Mouse (Mus musculus): Measurements from ENCODE around the gene Mdm2. TPM values are rescaled to one million over a fixed set of nuclear protein-coding genes. Genes with fewer than 3 reads are reported as not detected.
"Not testable (repeated sequence)": the region's sequence is repeated elsewhere in the genome, so short reads cannot be mapped to it uniquely, and the experiment has no call there.

Mdm2 gene
- polyA plus RNA-seq, 1 experiment from 2014 or later: 57.9 TPM

DNA sequence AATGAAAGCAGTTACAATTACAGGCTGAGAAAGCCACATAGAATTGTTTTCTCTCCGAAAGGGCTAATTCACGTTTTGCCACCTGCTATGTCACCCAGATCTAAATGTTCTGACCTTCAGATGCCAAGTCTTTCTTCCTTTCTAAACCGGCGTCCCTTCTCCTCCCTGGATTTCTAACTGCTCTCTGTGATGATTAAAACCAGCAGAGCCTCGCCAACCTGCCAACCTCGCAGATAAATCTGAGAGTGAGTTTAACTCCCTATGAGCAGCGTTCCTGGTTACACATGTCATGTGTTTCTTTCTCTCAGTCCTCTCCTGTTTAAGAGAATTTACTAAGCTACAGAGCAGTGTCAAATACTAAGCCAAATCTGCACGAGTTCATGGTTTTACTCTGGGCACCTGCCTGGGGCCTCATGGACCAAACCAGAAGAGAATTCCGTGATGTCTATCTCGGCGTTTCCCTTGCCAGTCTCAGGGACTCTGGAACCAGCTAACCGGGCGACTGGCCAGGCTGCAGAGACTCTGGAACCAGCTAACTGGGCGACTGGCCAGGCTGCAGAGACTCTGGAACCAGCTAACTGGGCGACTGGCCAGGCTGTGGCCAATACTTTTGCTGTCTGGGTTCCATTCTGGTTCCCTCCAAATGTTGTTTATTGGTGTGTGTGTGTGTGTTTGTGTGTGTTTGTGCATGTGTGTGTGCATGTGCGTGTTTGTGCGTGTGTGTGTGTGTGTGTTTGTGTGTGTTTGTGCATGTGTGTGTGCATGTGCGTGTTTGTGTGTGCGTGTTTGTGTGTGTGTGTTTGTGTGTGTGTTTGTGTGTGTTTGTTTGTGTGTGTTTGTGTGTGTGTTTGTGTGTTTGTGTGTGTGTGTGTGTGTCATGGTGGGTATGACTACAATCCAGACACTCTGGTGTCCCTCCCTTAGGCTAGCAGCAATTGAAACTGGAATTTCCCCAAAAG lies 7.9 kb upstream of the Mdm2 start:
- Histone ChIP-seq H3K27me3 (ENCODE audit: control insufficient read depth, insufficient read depth, low read length) (no peaks in the 10 kb centered on the region), H3K36me3 (ENCODE audit: control insufficient read depth, insufficient read depth, low read length) (no peaks in the 10 kb centered on the region), H3K4me2 (ENCODE audit: low read depth, low read length) (no peak overlapping the region), H3K4me1 (ENCODE audit: control insufficient read depth, insufficient read depth, low read length) (no peaks in the 10 kb centered on the region), H3K9me3 (ENCODE audit: control insufficient read depth, low read length) (no peaks in the 10 kb centered on the region), H3K9ac (replicated peaks; ENCODE audit: low read depth, low read length) (no peak overlapping the region), H3K4me3 (ENCODE audit: low read depth, low read length) (no peak overlapping the region), H3K27ac (ENCODE audit: low read depth, low read length) (no peak overlapping the region)
- no peak for ATAC-seq (ENCODE audit: low read depth)
- 66% methylated on average over 19 of the region's 19 CpGs for WGBS

DNA sequence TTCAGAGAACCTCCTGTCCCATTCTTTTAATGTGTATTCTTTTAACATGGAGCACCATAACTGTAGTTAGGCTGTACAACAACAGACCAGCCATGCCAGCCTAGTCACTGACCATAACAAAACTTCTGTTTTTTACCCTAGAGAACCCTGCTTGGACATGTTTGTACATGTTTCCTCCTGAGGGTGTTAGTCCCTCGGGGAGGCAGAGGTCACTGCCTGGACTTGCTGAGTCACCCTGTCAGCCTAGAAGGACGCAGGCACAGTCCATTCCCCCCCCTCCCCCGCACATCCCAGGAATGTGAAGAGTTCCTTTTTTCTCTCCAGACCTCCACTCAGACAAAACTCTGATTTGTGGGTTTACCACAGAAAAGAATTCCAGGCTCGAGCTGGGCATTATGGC lies 7.0 kb upstream of the Mdm2 start:
- no peaks in the 10 kb centered on the region for H3K4me1 ChIP-seq (ENCODE audit: control insufficient read depth, insufficient read depth, low read length)
- no peak overlapping the region for H3K4me3 ChIP-seq (ENCODE audit: low read depth, low read length)
- no peak overlapping the region for H3K9ac ChIP-seq (replicated peaks; ENCODE audit: low read depth, low read length)
- no peaks in the 10 kb centered on the region for H3K9me3 ChIP-seq (ENCODE audit: control insufficient read depth, low read length)
- no peaks in the 10 kb centered on the region for H3K27me3 ChIP-seq (ENCODE audit: control insufficient read depth, insufficient read depth, low read length)
- ATAC-seq (ENCODE audit: low read depth): no peak
- H3K4me2 ChIP-seq (ENCODE audit: low read depth, low read length): no peak overlapping the region
- WGBS: 11% methylated on average over 4 of the region's 4 CpGs
- H3K36me3 ChIP-seq (ENCODE audit: control insufficient read depth, insufficient read depth, low read length): no peaks in the 10 kb centered on the region
- no peak overlapping the region for H3K27ac ChIP-seq (ENCODE audit: low read depth, low read length)

DNA sequence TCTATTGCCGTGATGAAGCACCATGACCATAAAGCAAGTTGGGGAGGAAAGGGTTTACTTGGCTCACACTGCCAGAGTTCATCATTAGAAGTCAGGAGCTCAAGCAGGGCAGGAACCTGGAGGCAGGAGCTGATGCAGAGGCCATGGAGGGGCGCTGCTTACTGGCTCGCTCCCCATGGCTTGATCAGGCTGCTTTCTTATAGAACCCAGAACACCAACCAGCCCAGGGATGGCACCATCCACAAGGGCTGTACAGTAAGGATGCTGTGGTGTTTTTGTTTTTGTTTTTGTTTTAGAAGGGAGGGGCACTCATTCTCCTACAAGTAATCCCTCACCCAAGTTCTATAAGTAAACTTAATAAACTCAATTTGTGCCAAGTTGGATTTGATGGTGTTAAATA lies 6.1 kb upstream of the Mdm2 start:
- ATAC-seq (ENCODE audit: low read depth): no peak
- 80% methylated on average over 3 of the region's 3 CpGs for WGBS
- Histone ChIP-seq H3K27ac (ENCODE audit: low read depth, low read length) (no peak overlapping the region), H3K9me3 (ENCODE audit: control insufficient read depth, low read length) (no peaks in the 10 kb centered on the region), H3K4me2 (ENCODE audit: low read depth, low read length) (no peak overlapping the region), H3K4me3 (ENCODE audit: low read depth, low read length) (no peak overlapping the region), H3K27me3 (ENCODE audit: control insufficient read depth, insufficient read depth, low read length) (no peaks in the 10 kb centered on the region), H3K4me1 (ENCODE audit: control insufficient read depth, insufficient read depth, low read length) (no peaks in the 10 kb centered on the region), H3K9ac (replicated peaks; ENCODE audit: low read depth, low read length) (no peak overlapping the region), H3K36me3 (ENCODE audit: control insufficient read depth, insufficient read depth, low read length) (no peaks in the 10 kb centered on the region)

DNA sequence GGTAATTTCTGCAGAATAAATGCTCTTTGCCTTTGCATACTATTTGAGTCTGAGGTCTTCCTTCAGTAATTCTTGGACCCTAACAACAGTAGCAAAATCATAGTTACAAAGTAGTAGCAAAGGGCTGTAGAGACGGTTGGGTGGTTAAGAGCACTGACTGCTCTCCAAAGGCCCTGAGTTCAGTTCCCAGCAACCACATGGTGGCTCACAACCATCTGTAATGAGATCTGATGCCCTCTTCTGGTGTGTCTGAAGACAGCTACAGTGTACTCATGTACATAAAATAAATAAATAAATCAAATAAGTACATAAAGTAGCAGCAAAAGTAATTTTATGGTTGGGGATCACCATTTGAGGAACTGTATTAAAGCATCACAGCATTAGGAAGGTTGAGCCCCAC lies 5.1 kb upstream of the Mdm2 start:
- ATAC-seq (ENCODE audit: low read depth): not testable (repeated sequence)

DNA sequence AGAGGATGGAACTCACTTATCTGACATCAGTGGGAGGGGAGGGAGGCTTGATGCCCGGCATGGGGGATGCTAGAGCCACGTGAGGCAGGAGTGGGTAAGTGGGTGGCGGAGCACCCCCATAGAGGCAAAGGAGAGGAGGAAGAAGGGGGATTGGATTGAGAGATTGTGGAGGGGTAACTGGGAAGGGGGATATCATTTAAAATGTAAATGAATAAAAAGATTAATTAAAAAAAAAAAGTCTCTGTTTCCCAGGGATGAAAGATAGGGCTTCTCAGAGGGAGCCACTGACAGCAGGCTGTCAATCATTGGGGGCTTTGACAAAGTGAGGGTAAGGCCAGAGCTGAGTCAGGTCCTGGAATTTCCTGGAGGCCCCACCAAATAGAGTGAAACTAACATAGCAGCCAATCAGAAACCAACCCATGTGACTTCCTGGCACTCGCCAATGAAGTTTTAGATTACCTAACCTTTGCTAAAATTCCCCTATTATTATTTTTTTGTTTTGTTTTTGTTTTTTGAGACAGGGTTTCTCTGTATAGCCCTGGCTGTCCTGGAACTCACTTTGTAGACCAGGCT lies 4.5 kb upstream of the Mdm2 start:
- ATAC-seq (ENCODE audit: low read depth): no peak
- no peaks in the 10 kb centered on the region for H3K27me3 ChIP-seq (ENCODE audit: control insufficient read depth, insufficient read depth, low read length)
- no peak overlapping the region for H3K4me2 ChIP-seq (ENCODE audit: low read depth, low read length)
- H3K27ac ChIP-seq (ENCODE audit: low read depth, low read length): no peak overlapping the region
- H3K9ac ChIP-seq (replicated peaks; ENCODE audit: low read depth, low read length): no peak overlapping the region
- peaks cover 4% of the 10 kb centered on the region; the same call in 1 of the 2 replicates for H3K4me1 ChIP-seq (ENCODE audit: control insufficient read depth, insufficient read depth, low read length)
- H3K9me3 ChIP-seq (ENCODE audit: control insufficient read depth, low read length): no peaks in the 10 kb centered on the region
- no peaks in the 10 kb centered on the region for H3K36me3 ChIP-seq (ENCODE audit: control insufficient read depth, insufficient read depth, low read length)
- H3K4me3 ChIP-seq (ENCODE audit: low read depth, low read length): no peak overlapping the region
- 76% methylated on average over 4 of the region's 4 CpGs for WGBS

More for the DNA sequence above, 5.1 kb upstream of the Mdm2 start:
- H3K4me2 ChIP-seq (ENCODE audit: low read depth, low read length); H3K9ac ChIP-seq (replicated peaks; ENCODE audit: low read depth, low read length); H3K9me3 ChIP-seq (ENCODE audit: control insufficient read depth, low read length); H3K27me3 ChIP-seq (ENCODE audit: control insufficient read depth, insufficient read depth, low read length); H3K4me3 ChIP-seq (ENCODE audit: low read depth, low read length); H3K36me3 ChIP-seq (ENCODE audit: control insufficient read depth, insufficient read depth, low read length); H3K27ac ChIP-seq (ENCODE audit: low read depth, low read length); H3K4me1 ChIP-seq (ENCODE audit: control insufficient read depth, insufficient read depth, low read length): not testable (repeated sequence)
- 97% methylated on average over 1 of the region's 1 CpGs for WGBS

DNA sequence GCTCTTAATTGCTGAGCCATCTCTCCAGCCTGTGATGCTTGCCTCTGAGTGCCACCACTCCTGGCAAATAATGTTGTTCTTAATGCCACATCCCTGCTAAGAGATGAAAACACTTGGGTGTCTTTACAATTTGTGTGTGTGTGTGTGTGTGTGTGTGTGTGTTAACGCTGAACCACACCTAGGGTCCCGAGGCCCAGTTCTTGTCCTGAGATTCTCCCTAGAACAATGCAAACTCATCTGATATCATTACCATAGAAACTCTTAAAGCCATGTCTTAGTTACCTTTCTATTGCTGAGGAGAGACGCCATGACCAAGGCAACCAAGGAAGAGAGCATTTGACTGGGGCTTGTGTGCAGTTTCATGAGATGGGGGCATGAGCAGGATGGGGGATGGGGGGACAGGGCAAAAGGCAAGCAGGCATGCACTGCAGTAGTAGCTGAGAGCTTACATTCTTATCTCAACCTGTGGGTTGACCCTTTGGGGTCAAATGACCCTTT lies 3.5 kb upstream of the Mdm2 start:
- no peak overlapping the region for H3K9ac ChIP-seq (replicated peaks; ENCODE audit: low read depth, low read length)
- H3K27me3 ChIP-seq (ENCODE audit: control insufficient read depth, insufficient read depth, low read length): no peaks in the 10 kb centered on the region
- ATAC-seq (ENCODE audit: low read depth): no peak
- peaks cover 9% of the 10 kb centered on the region; the same call in 1 of the 2 replicates for H3K4me1 ChIP-seq (ENCODE audit: control insufficient read depth, insufficient read depth, low read length)
- no peaks in the 10 kb centered on the region for H3K9me3 ChIP-seq (ENCODE audit: control insufficient read depth, low read length)
- 95% methylated on average over 3 of the region's 3 CpGs for WGBS
- no peak overlapping the region for H3K27ac ChIP-seq (ENCODE audit: low read depth, low read length)
- H3K4me3 ChIP-seq (ENCODE audit: low read depth, low read length): no peak overlapping the region
- H3K4me2 ChIP-seq (ENCODE audit: low read depth, low read length): no peak overlapping the region
- no peaks in the 10 kb centered on the region for H3K36me3 ChIP-seq (ENCODE audit: control insufficient read depth, insufficient read depth, low read length)

DNA sequence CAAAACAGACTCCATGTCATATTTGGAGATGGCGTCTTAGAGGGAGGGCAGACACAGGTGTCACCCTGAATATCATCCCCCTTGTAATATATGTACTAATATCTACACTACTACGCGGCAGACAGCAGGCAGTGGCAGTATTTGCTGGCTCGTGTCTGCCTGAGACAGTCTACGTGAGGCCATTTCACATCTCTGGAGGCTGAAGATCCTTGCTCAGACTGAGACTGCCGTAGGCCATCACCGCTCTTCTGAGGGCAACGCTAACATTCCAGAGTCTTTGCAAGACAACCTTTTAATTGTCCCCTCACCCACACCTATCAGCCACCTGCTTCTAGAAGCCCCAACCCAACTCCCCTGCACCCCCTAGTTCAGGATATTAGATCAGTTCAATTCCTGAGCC lies 2.9 kb upstream of the Mdm2 start:
- Histone ChIP-seq H3K4me2 (ENCODE audit: low read depth, low read length) (no peak overlapping the region), H3K36me3 (ENCODE audit: control insufficient read depth, insufficient read depth, low read length) (no peaks in the 10 kb centered on the region), H3K27me3 (ENCODE audit: control insufficient read depth, insufficient read depth, low read length) (no peaks in the 10 kb centered on the region), H3K9me3 (ENCODE audit: control insufficient read depth, low read length) (no peaks in the 10 kb centered on the region), H3K4me1 (ENCODE audit: control insufficient read depth, insufficient read depth, low read length) (peaks cover 14% of the 10 kb centered on the region; the same call in 1 of the 2 replicates), H3K4me3 (ENCODE audit: low read depth, low read length) (no peak overlapping the region), H3K27ac (ENCODE audit: low read depth, low read length) (no peak overlapping the region), H3K9ac (replicated peaks; ENCODE audit: low read depth, low read length) (no peak overlapping the region)
- ATAC-seq (ENCODE audit: low read depth): no peak
- WGBS: 95% methylated on average over 8 of the region's 8 CpGs

DNA sequence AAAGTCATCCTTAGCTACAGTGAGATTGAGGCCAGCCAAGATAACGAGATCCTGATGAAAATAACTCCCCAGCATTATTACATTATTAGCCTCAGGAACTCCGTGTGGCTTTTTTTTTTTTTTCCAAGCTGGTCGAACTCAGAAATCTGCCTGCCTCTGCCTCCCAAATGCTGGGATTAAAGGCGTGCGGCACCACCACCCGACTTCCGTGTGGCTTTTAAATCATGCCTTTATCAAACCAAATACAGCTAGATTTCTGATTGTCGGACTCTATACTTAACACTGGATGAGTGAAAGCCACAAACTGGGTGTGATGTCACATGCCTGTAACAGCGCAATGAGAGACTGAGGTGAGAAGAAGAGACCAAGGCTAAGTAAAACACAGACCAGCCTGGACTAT lies 2.3 kb upstream of the Mdm2 start:
- Histone ChIP-seq H3K4me1 (ENCODE audit: control insufficient read depth, insufficient read depth, low read length) (peaks cover 14% of the 10 kb centered on the region; the same call in 1 of the 2 replicates), H3K9me3 (ENCODE audit: control insufficient read depth, low read length) (no peaks in the 10 kb centered on the region), H3K36me3 (ENCODE audit: control insufficient read depth, insufficient read depth, low read length) (no peaks in the 10 kb centered on the region), H3K27ac (ENCODE audit: low read depth, low read length) (no peak overlapping the region), H3K27me3 (ENCODE audit: control insufficient read depth, insufficient read depth, low read length) (no peaks in the 10 kb centered on the region), H3K4me2 (ENCODE audit: low read depth, low read length) (no peak overlapping the region), H3K9ac (replicated peaks; ENCODE audit: low read depth, low read length) (no peak overlapping the region), H3K4me3 (ENCODE audit: low read depth, low read length) (no peak overlapping the region)
- WGBS: 94% methylated on average over 9 of the region's 9 CpGs
- ATAC-seq (ENCODE audit: low read depth): no peak

DNA sequence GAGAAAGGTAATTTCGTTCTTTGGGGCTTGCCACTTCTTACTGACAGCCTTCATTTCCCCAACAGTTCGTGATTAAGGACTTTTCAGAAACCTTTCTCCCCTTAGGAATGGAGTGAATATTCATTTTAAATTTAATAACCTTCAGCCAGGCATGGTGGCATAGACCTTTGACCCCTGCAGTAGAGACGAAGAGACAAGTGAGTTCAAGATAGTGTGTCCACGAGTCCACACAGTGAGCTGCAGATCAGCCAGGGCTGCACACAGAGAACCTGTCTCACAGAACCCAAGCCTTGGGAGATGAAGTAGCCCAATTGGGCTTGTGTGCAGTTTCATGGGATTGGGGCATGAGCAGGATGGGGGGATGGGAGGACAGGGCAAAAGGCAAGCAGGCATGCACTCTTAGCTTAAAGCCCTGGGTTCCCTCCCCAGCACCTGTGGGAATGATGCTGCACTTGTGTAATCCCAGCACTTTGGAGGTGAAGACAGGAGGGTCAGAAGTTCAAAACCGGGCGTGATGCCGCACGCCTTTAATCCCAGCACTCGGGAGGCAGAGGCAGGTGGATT lies 1.7 kb upstream of the Mdm2 start:
- H3K4me1 ChIP-seq (ENCODE audit: control insufficient read depth, insufficient read depth, low read length): peaks cover 14% of the 10 kb centered on the region; the same call in 1 of the 2 replicates
- H3K4me2 ChIP-seq (ENCODE audit: low read depth, low read length): no peak overlapping the region
- no peaks in the 10 kb centered on the region for H3K9me3 ChIP-seq (ENCODE audit: control insufficient read depth, low read length)
- 90% methylated on average over 9 of the region's 9 CpGs for WGBS
- no peak overlapping the region for H3K27ac ChIP-seq (ENCODE audit: low read depth, low read length)
- no peaks in the 10 kb centered on the region; the same call in 1 of the 2 replicates for H3K36me3 ChIP-seq (ENCODE audit: control insufficient read depth, insufficient read depth, low read length)
- no peak for ATAC-seq (ENCODE audit: low read depth)
- no peak overlapping the region for H3K9ac ChIP-seq (replicated peaks; ENCODE audit: low read depth, low read length)
- H3K4me3 ChIP-seq (ENCODE audit: low read depth, low read length): no peak overlapping the region
- H3K27me3 ChIP-seq (ENCODE audit: control insufficient read depth, insufficient read depth, low read length): no peaks in the 10 kb centered on the region

All from neural tube, embryonic 14.5 days (tissue).